Mouse (Mus musculus): ENCODE results near the gene Zfp456. TPM values are rescaled to one million over a fixed set of nuclear protein-coding genes. Genes with fewer than 3 reads are reported as not detected.

The Zfp456 gene
- total and polyA plus RNA-seq, 3 experiments, result 0.35 to 0.43 TPM; not detected in 1

GRCm38 (mm10) chr13:67332019-67332724, 43.4 kb downstream of the Zfp456 start, which contains the start of gene Zfp595:
Gene Zfp595, minus strand, starts transcription at chr13:67332570.
- H3K27ac ChIP-seq (ENCODE audit: control insufficient read depth, low read depth, low read length), result peak within 1 kb of the TSS; percentile 40
- H3K9ac ChIP-seq (ENCODE audit: control insufficient read depth, low read depth, low read length, poor library complexity, severe bottlenecking), result peak within 1 kb of the TSS; percentile 51
- no peaks in the 10 kb centered on the region for H3K9me3 ChIP-seq (replicated peaks; ENCODE audit: insufficient read depth, low read length)
- H3K27me3 ChIP-seq (ENCODE audit: control insufficient read depth in 1 of 2, insufficient read depth in 2 of 2, low read length in 2 of 2), result no peaks in the 10 kb centered on the region
- peaks cover under 1 to 2% of the 10 kb centered on the region in 2 experiments; a peak in 1 of 4 replicates for H3K36me3 ChIP-seq (ENCODE audit: control insufficient read depth in 1 of 2, insufficient read depth in 2 of 2, low read length in 2 of 2)
- peak within 1 kb of the TSS; percentile 59 to 67 for H3K4me3 ChIP-seq (ENCODE audit: control insufficient read depth in 1 of 2, insufficient read depth in 1 of 2, low read depth in 2 of 2, low read length in 2 of 2)
- peak; percentile 90 for DNase-seq (ENCODE audit: low read depth, low spot score)
- no peaks in the 10 kb centered on the region for H3K4me1 ChIP-seq (ENCODE audit: control insufficient read depth in 1 of 2, insufficient read depth in 2 of 2, low read length in 2 of 2)
- H3K79me2 ChIP-seq (ENCODE audit: control insufficient read depth, insufficient read depth, low read length, poor library complexity), result no peaks in the 10 kb centered on the region
- TF ChIP-seq SMC3 (IDR thresholded peaks at IDR 0.05; ENCODE audit: low read depth, low read length) (no peak), E2F4 (IDR thresholded peaks at IDR 0.05; ENCODE audit: borderline replicate concordance, low read depth, low read length) (no peak), NELFE (IDR thresholded peaks at IDR 0.05; ENCODE audit: low read depth, low read length) (peak; percentile 31), CHD2 (IDR thresholded peaks at IDR 0.05; ENCODE audit: low read length) (no peak), USF1 (IDR thresholded peaks at IDR 0.05; ENCODE audit: low read depth, low read length) (no peak), MYC (IDR thresholded peaks at IDR 0.05; ENCODE audit: low read depth, low read length) (no peak), JUND (IDR thresholded peaks at IDR 0.05; ENCODE audit: low read depth, low read length) (no peak), UBTF (IDR thresholded peaks at IDR 0.05; ENCODE audit: borderline replicate concordance, insufficient read depth, low read depth, low read length) (no peak), ZKSCAN1 (IDR thresholded peaks at IDR 0.05; ENCODE audit: low read depth, low read length) (no peak), TBP (IDR thresholded peaks at IDR 0.05; ENCODE audit: low read depth, low read length) (peak; percentile 62; the same call in 1 of the 2 replicates), BHLHE40 (IDR thresholded peaks at IDR 0.05; ENCODE audit: borderline replicate concordance, low read depth, low read length) (no peak), ZC3H11A (IDR thresholded peaks at IDR 0.05; ENCODE audit: low read depth, low read length) (no peak), RAD21 (IDR thresholded peaks at IDR 0.05; ENCODE audit: low read depth, low read length) (no peak; the same call in 1 of the 2 replicates), ZMIZ1 (IDR thresholded peaks at IDR 0.05; ENCODE audit: low read depth, low read length) (no peak), CTCF (IDR thresholded peaks at IDR 0.05 in 2 of 3, conservative IDR thresholded peaks at IDR 0.05 in 1 of 3; ENCODE audit: control insufficient read depth in 1 of 3, insufficient read depth in 1 of 3, low read depth in 2 of 3, low read length in 3 of 3, poor library complexity in 1 of 3, severe bottlenecking in 1 of 3) (peak; percentile 16 to 48 (median 47); a peak in 5 of 6 replicates), ELF1 (IDR thresholded peaks at IDR 0.05; ENCODE audit: low read depth, low read length) (peak; percentile 87), USF2 (IDR thresholded peaks at IDR 0.05; ENCODE audit: borderline replicate concordance in 1 of 2, insufficient read depth in 1 of 2, low read depth in 1 of 2, low read length in 2 of 2) (no peak), MAX (IDR thresholded peaks at IDR 0.05; ENCODE audit: low read length) (peak; percentile 29; the same call in 1 of the 2 replicates), POLR2A (IDR thresholded peaks at IDR 0.05; ENCODE audit: control insufficient read depth in 1 of 2, insufficient read depth in 1 of 2, low read depth in 1 of 2, low read length in 2 of 2, poor library complexity in 1 of 2) (peak in 1 of 2 experiments; percentile 66; a peak in 2 of 4 replicates), GABPA (IDR thresholded peaks at IDR 0.05; ENCODE audit: low read depth, low read length) (no peak), CHD1 (IDR thresholded peaks at IDR 0.05; ENCODE audit: low read depth, low read length) (no peak), EP300 (IDR thresholded peaks at IDR 0.05; ENCODE audit: low read depth in 1 of 2, low read length in 2 of 2) (no peak), MAZ (IDR thresholded peaks at IDR 0.05; ENCODE audit: low read depth, low read length) (no peak), KAT2A (conservative IDR thresholded peaks at IDR 0.05; ENCODE audit: low read depth, low read length) (peak; percentile 57; the same call in 1 of the 2 replicates), POLR2AphosphoS2 (IDR thresholded peaks at IDR 0.05; ENCODE audit: low read length) (no peak), ETS1 (IDR thresholded peaks at IDR 0.05; ENCODE audit: low read depth, low read length) (peak; percentile 44; the same call in 1 of the 2 replicates), TAL1 (IDR thresholded peaks at IDR 0.05; ENCODE audit: low read length) (no peak), RCOR1 (IDR thresholded peaks at IDR 0.05; ENCODE audit: low read depth, low read length) (no peak), MEF2A (IDR thresholded peaks at IDR 0.05; ENCODE audit: extremely low read depth, insufficient replicate concordance, low read depth, low read length, poor library complexity, severe bottlenecking) (no peak), MYB (IDR thresholded peaks at IDR 0.05; ENCODE audit: low read depth, low read length) (no peak), GATA1 (IDR thresholded peaks at IDR 0.05; ENCODE audit: low read depth, low read length) (peak; percentile 63), POLR2AphosphoS5 (IDR thresholded peaks at IDR 0.05; ENCODE audit: borderline replicate concordance, low read depth, low read length) (no peak), ZNF384 (IDR thresholded peaks at IDR 0.05; ENCODE audit: low read depth, low read length) (no peak), NRF1 (IDR thresholded peaks at IDR 0.05; ENCODE audit: insufficient read depth, low read depth, low read length, poor library complexity, severe bottlenecking) (no peak), HCFC1 (IDR thresholded peaks at IDR 0.05; ENCODE audit: low read depth, low read length) (peak; percentile 92), TCF12 (IDR thresholded peaks at IDR 0.05; ENCODE audit: low read depth, low read length) (0 out of 2 replicates have a peak, but pooled peaks have one; percentile 4)

Measured in MEL (cell line).